Mouse (Mus musculus) myocyte (in vitro differentiated cells): Measurements from ENCODE around the gene Dusp15.

Experiments
- MYOD1 ChIP-seq, 3 experiments: IDR thresholded peaks; one replicate each; pipeline ENCODE4 v1.6.1; 2011; ENCODE audit warnings: control low read depth in 2 of 3, low read depth in 2 of 3, mild to moderate bottlenecking in 2 of 3, moderate library complexity in 1 of 3; ENCODE audit not compliant: insufficient read length in 2 of 3, control insufficient read depth in 1 of 3
- POLR2A ChIP-seq: IDR thresholded peaks from one replicate; pipeline ENCODE4 v1.6.1; 2011; ENCODE audit warnings: low read depth, mild to moderate bottlenecking, control low read depth, moderate library complexity; ENCODE audit not compliant: insufficient read length
- REST ChIP-seq: IDR thresholded peaks from one replicate; pipeline ENCODE4 v1.6.1; 2011; ENCODE audit warnings: mild to moderate bottlenecking, control low read depth, moderate library complexity; ENCODE audit not compliant: insufficient read depth, insufficient read length
- TCF12 ChIP-seq: IDR thresholded peaks from one replicate; pipeline ENCODE4 v1.6.1; 2011; ENCODE audit warnings: mild to moderate bottlenecking, control low read depth; ENCODE audit not compliant: poor library complexity, insufficient read depth, severe bottlenecking
- TCF3 ChIP-seq: IDR thresholded peaks from one replicate; pipeline ENCODE4 v1.6.1; 2011; ENCODE audit warnings: low read depth, control low read depth; ENCODE audit not compliant: insufficient read length
- USF1 ChIP-seq: IDR thresholded peaks from one replicate; pipeline ENCODE4 v1.6.1; 2011; ENCODE audit warnings: low read depth, mild to moderate bottlenecking, control low read depth, moderate library complexity

DNA sequence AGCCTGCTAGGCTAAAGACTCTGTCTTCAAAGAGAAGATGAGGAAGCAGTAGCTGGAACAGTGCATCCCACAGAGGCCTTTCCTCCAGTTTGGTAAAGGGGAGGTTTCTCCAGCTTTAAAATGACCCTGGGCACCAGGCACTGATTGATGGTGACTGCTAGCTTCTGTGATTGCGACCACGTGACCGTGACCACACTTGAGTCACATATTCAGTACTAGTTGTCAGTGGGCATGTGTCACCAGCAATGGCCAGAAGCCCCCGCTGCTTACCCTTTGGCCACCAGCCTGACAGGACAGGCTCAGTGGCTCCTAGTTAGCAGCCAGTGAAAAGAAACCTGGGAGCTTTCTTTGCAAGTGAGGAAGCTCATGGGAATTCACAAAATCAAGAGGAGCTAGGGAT lies 47.9 kb downstream of the Dusp15 start:
- TF ChIP-seq TCF12 (no peak), REST (no peak), POLR2A (no peak), USF1 (peak; percentile 89), MYOD1 (IDR thresholded peaks at IDR 0.05; ENCODE audit: control insufficient read depth in 1 of 3, insufficient read length in 2 of 3, low read depth in 2 of 3) (no peak), TCF3 (no peak)
